Mouse (Mus musculus) c-Kit-positive CD71-positive TER-119-positive erythroid progenitor cells, embryonic 14.5 days (primary cell): ENCODE results near the gene Abhd11.
"Not testable (repeated sequence)": the region's sequence is repeated elsewhere in the genome, so short reads cannot be mapped to it uniquely, and the experiment has no call there.

Experiments
- DNase-seq: peaks from one replicate; pipeline ENCODE4 v3.0.0-alpha.2; 2013; ENCODE audit warnings: low spot score

The Abhd11 gene

GRCm38 (mm10) chr5:135023344-135024173 lies 14.6 kb downstream of the Abhd11 start, which contains the start of gene Stx1a:
Stx1a (plus strand) TSS chr5:135023482.
- DNase-seq, result peak; percentile 60

- no peak for DNase-seq
Observed at GRCm38 (mm10) chr5:135024665-135025224, 15.8 kb downstream of the Abhd11 start.

GRCm38 (mm10) chr5:135025899-135026298 lies 16.9 kb downstream of the Abhd11 start:
- no peak for DNase-seq

GRCm38 (mm10) chr5:135029007-135029854 lies 20.3 kb downstream of the Abhd11 start:
- no peak for DNase-seq

- DNase-seq, result no peak
Observed at GRCm38 (mm10) chr5:135032581-135032980, 23.6 kb downstream of the Abhd11 start.

GRCm38 (mm10) chr5:135034593-135034992 lies 25.6 kb downstream of the Abhd11 start:
- DNase-seq, result no peak

- DNase-seq, result no peak
Observed at GRCm38 (mm10) chr5:135035608-135036359, 26.8 kb downstream of the Abhd11 start.

- no peak for DNase-seq
Observed at GRCm38 (mm10) chr5:135037946-135038345, 29.0 kb downstream of the Abhd11 start.

GRCm38 (mm10) chr5:135039541-135039940 lies 30.6 kb downstream of the Abhd11 start:
- DNase-seq, result no peak

GRCm38 (mm10) chr5:135040059-135040458 lies 31.1 kb downstream of the Abhd11 start:
- no peak for DNase-seq

- DNase-seq, result no peak
Observed at GRCm38 (mm10) chr5:135040777-135041176, 31.8 kb downstream of the Abhd11 start.

GRCm38 (mm10) chr5:135042105-135042788 lies 33.3 kb downstream of the Abhd11 start:
- no peak for DNase-seq

- no peak for DNase-seq
Observed at GRCm38 (mm10) chr5:135044575-135044974, 35.6 kb downstream of the Abhd11 start.

- DNase-seq, result no peak
Observed at GRCm38 (mm10) chr5:135048539-135048938, 39.6 kb downstream of the Abhd11 start.

GRCm38 (mm10) chr5:135049268-135049667 lies 40.3 kb downstream of the Abhd11 start:
- not testable (repeated sequence) for DNase-seq

- DNase-seq, result no peak
Observed at GRCm38 (mm10) chr5:135053356-135053755, 44.4 kb downstream of the Abhd11 start.
